Mouse (Mus musculus) forebrain, embryonic 13.5 days (tissue): ENCODE results near the gene Oas2. TPM values are rescaled to one million over a fixed set of nuclear protein-coding genes. Genes with fewer than 3 reads are reported as not detected.

ENCODE experiments used
- ATAC-seq: fragments of 200-750 bp; cut with Nextera tagmentation; 2 replicates; pipeline ENCODE4 v1.8.0; 2017
- H3K27ac ChIP-seq: fragments of 300-500 bp; sonication (generic); 2 replicates; pipeline ENCODE4 v1.5.1; 2015; ENCODE audit warnings: inconsistent platforms, mild to moderate bottlenecking, moderate library complexity
- H3K27me3 ChIP-seq: fragments of 300-500 bp; sonication (generic); 2 replicates; pipeline ENCODE4 v1.6.1; 2015; ENCODE audit warnings: mild to moderate bottlenecking, inconsistent platforms
- H3K36me3 ChIP-seq: fragments of 300-500 bp; sonication (generic); 2 replicates; pipeline ENCODE4 v1.6.1; 2015; ENCODE audit warnings: mild to moderate bottlenecking, inconsistent platforms; ENCODE audit not compliant: poor library complexity, severe bottlenecking
- H3K4me1 ChIP-seq: fragments of 300-500 bp; sonication (generic); 2 replicates; pipeline ENCODE4 v1.6.1; 2015; ENCODE audit warnings: inconsistent platforms
- H3K4me2 ChIP-seq: fragments of 300-500 bp; sonication (generic); 2 replicates; pipeline ENCODE4 v1.6.1; 2015; ENCODE audit warnings: inconsistent platforms, mild to moderate bottlenecking, moderate library complexity
- H3K4me3 ChIP-seq: fragments of 300-500 bp; sonication (generic); 2 replicates; pipeline ENCODE4 v1.5.1; 2015; ENCODE audit warnings: mild to moderate bottlenecking, inconsistent platforms
- H3K9ac ChIP-seq: fragments of 300-500 bp; sonication (generic); 2 replicates; pipeline ENCODE4 v1.6.1; 2015; ENCODE audit warnings: mild to moderate bottlenecking, inconsistent platforms
- H3K9me3 ChIP-seq: fragments of 300-500 bp; sonication (generic); replicated peaks from 2 replicates; pipeline ENCODE4 v1.6.1; 2016; ENCODE audit warnings: inconsistent platforms
- WGBS: fragments of 180-500 bp; shearing (Covaris S2); methylation state at CpG from one replicate; pipeline ENCODE4 v1.1.7; 2015; 5-methylcytosine and 5-hydroxymethylcytosine counted together
- polyA plus RNA-seq: library from polyadenylated mRNA; unstranded; fragments of >200 nt; fragmentation: Nextera tagmentation; extraction: Ambion mirVana; gene quantifications from 2 replicates; pipeline ENCODE4 v1.2.1, GENCODE M21; 2015

Gene Oas2
- polyA plus RNA-seq, 1 experiment from 2014 or later, result 0.09 TPM

DNA sequence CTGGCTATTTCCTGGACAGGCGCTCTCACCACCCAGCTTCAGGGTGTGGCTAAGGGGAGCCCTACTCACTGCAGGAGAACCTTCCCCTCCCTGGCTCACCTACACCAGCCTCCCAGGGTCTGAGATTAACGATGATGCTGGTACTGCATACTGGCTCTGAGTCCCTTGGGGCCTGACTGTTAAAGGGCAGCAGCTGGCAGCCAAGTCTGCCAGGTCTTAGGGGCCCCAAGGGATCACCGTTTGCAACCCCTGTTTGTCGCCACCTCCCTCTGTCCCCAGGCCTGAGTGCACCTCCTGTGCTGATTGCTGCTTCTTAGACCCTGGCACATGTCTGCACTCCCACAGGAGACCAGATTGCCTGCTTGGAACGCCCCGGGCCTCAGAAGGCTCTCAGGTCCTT is 45.2 kb downstream of the Oas2 start:
- H3K4me1 ChIP-seq, result peaks cover 70% of the 10 kb centered on the region
- no peak for ATAC-seq
- no peak overlapping the region for H3K4me3 ChIP-seq
- peaks cover 22% of the 10 kb centered on the region; the same call in 1 of the 2 replicates for H3K27me3 ChIP-seq
- H3K9ac ChIP-seq, result peak overlapping the region; percentile 26; the same call in 1 of the 2 replicates
- H3K9me3 ChIP-seq, result no peaks in the 10 kb centered on the region
- H3K36me3 ChIP-seq, result no peaks in the 10 kb centered on the region
- H3K27ac ChIP-seq, result no peak overlapping the region
- WGBS, result 54% methylated on average over 6 of the region's 6 CpGs
- no peak overlapping the region for H3K4me2 ChIP-seq

- ATAC-seq, result no peak
- peaks cover 68% of the 10 kb centered on the region for H3K4me1 ChIP-seq
- H3K9me3 ChIP-seq, result no peaks in the 10 kb centered on the region
- no peak overlapping the region for H3K9ac ChIP-seq
- H3K27ac ChIP-seq, result no peak overlapping the region
- no peak overlapping the region for H3K4me3 ChIP-seq
- WGBS, result 88% methylated on average over 3 of the region's 3 CpGs
- H3K27me3 ChIP-seq, result peaks cover 17% of the 10 kb centered on the region; the same call in 1 of the 2 replicates
- H3K36me3 ChIP-seq, result no peaks in the 10 kb centered on the region
- no peak overlapping the region for H3K4me2 ChIP-seq
Observed at GRCm38 (mm10) chr5:120703660-120704059, 46.0 kb downstream of the Oas2 start.

DNA sequence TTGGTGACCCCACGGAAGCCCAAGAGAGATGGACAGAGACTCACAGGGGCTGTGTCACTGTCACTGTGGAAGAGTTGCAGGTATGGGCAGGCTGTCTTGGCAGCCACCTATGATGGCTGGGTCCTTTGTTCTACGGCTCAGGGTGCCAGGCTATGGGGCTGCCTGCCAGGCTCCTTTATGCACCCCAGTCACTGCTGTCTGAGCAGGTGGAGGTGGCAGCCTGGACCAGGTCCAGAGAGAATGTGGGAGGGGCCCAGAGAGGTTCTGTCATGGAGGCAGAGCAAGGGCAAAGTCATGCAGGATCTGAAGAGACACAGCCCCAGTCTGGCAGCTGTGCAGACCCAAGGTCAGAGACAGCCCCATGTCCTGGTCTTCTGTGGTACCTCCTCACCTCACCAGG is 46.7 kb downstream of the Oas2 start:
- ATAC-seq, result no peak
- WGBS, result 71% methylated on average over 2 of the region's 2 CpGs
- Histone ChIP-seq H3K27me3 (peaks cover 13% of the 10 kb centered on the region; the same call in 1 of the 2 replicates), H3K9ac (no peak overlapping the region), H3K36me3 (no peaks in the 10 kb centered on the region), H3K4me2 (no peak overlapping the region), H3K9me3 (no peaks in the 10 kb centered on the region), H3K4me1 (peaks cover 68% of the 10 kb centered on the region), H3K4me3 (no peak overlapping the region), H3K27ac (no peak overlapping the region)

DNA sequence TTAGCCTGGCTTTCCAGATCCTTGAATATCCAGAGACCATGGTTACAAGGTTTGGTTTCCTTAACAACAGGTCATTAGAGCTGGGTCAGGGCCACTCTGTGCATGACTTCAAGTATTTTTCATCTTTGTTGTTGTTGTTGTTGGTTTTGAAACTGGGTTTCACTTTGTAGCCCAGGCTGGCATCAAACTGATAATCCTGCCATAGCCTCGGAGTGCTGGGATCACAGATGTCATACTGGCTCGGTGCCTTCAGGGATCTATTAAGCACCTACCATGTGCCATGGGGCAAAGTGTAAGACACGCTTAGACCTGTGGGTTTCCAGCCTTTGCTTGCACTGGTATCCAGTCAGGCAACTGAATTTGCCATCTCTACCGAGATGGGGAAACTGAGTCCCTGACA is 47.2 kb downstream of the Oas2 start:
- Histone ChIP-seq H3K9ac (no peak overlapping the region), H3K4me3 (no peak overlapping the region), H3K4me2 (no peak overlapping the region), H3K27me3 (peaks cover 17% of the 10 kb centered on the region; the same call in 1 of the 2 replicates), H3K36me3 (no peaks in the 10 kb centered on the region), H3K9me3 (no peaks in the 10 kb centered on the region), H3K4me1 (peaks cover 63% of the 10 kb centered on the region), H3K27ac (no peak overlapping the region)
- ATAC-seq, result no peak
- WGBS, result 81% methylated on average over 4 of the region's 4 CpGs

- Histone ChIP-seq H3K36me3 (no peaks in the 10 kb centered on the region), H3K4me3 (no peak overlapping the region), H3K9me3 (no peaks in the 10 kb centered on the region), H3K9ac (no peak overlapping the region), H3K27ac (no peak overlapping the region; the same call in 1 of the 2 replicates), H3K27me3 (peaks cover 29% of the 10 kb centered on the region), H3K4me2 (no peak overlapping the region), H3K4me1 (peaks cover 51% of the 10 kb centered on the region)
- ATAC-seq, result no peak
- 47% methylated on average over 11 of the region's 11 CpGs for WGBS
Observed at GRCm38 (mm10) chr5:120700996-120701790, 48.5 kb downstream of the Oas2 start.

GRCm38 (mm10) chr5:120698801-120699391 is 50.8 kb downstream of the Oas2 start:
- H3K4me3 ChIP-seq, result no peak overlapping the region
- H3K27ac ChIP-seq, result no peak overlapping the region
- peaks cover 8% of the 10 kb centered on the region for H3K36me3 ChIP-seq
- no peak overlapping the region; the same call in 1 of the 2 replicates for H3K4me2 ChIP-seq
- WGBS, result 40% methylated on average over 16 of the region's 16 CpGs
- ATAC-seq, result no peak
- H3K4me1 ChIP-seq, result peaks cover 37% of the 10 kb centered on the region
- H3K9ac ChIP-seq, result peak overlapping the region; percentile 26
- H3K27me3 ChIP-seq, result peaks cover 52% of the 10 kb centered on the region
- H3K9me3 ChIP-seq, result no peaks in the 10 kb centered on the region

- no peak overlapping the region for H3K9ac ChIP-seq
- 65% methylated on average over 3 of the region's 3 CpGs for WGBS
Observed at GRCm38 (mm10) chr5:120698181-120698580, 51.5 kb downstream of the Oas2 start.

DNA sequence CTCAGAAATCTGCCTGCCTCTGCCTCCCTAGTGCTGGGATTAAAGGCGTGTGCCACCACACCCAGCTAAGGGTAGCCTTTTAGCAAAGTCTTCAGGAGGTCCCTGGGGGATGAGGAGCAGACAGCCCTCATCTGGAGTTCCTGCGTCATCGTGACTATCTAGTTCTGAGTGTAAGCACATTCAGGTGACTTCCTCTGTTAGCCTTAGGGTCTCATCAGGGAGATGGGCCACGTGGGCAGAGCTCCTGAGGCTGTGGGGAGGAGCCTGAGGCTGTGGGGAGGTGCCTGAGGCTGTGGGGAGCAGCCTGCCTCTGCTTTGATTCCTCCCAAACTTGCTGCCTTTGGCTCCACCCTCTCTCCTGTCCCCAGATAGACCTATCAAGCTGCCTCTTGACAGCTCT is 52.8 kb downstream of the Oas2 start:
- Histone ChIP-seq H3K27ac (no peak overlapping the region), H3K9ac (no peak overlapping the region), H3K4me3 (no peak overlapping the region), H3K4me2 (no peak overlapping the region), H3K36me3 (peaks cover 14% of the 10 kb centered on the region), H3K4me1 (peaks cover 31% of the 10 kb centered on the region), H3K27me3 (peaks cover 67% of the 10 kb centered on the region), H3K9me3 (no peaks in the 10 kb centered on the region)
- no peak for ATAC-seq
- WGBS, result 66% methylated on average over 4 of the region's 4 CpGs

More at GRCm38 (mm10) chr5:120698181-120698580, 51.5 kb downstream of the Oas2 start:
- Histone ChIP-seq H3K36me3 (peaks cover 14% of the 10 kb centered on the region), H3K27me3 (peaks cover 59% of the 10 kb centered on the region), H3K4me3 (no peak overlapping the region), H3K9me3 (no peaks in the 10 kb centered on the region), H3K4me1 (peaks cover 37% of the 10 kb centered on the region), H3K4me2 (no peak overlapping the region), H3K27ac (no peak overlapping the region)
- no peak for ATAC-seq

DNA sequence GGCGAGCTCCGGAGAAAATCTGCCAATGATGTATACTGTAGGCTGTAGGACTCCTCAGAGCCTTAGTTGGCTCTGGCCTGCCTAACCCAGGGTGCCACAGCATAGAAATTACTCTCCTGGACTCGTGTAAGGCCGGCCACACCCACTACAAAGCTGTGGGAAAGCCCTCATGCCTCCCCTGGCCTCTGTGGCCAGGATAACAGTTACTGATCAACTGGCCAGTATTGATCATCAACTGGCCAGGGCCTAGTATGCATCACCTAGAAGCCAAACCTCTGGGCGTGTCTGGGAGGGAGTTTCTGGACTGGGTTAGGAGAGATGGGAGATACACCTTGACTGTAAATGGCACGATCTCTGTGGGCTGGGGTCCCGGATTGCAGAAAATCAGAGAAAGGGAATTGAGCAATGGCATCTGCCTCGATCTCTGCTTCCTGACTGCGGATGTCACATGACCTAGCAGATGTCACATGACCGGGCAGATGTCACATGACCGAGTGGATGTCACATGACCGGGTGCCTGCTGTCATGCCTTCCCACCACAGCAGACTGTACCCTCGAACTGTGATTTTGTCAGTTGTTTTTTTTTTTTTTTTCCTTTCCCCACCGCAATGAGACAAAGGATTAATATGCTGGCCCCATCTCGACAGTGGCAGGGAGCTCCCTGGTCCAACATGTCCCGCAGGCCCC is 53.5 kb downstream of the Oas2 start:
- Histone ChIP-seq H3K9me3 (no peaks in the 10 kb centered on the region), H3K4me3 (no peak overlapping the region), H3K4me2 (no peak overlapping the region), H3K27me3 (peaks cover 67% of the 10 kb centered on the region), H3K4me1 (peaks cover 25% of the 10 kb centered on the region), H3K36me3 (peaks cover 14% of the 10 kb centered on the region), H3K27ac (no peak overlapping the region), H3K9ac (no peak overlapping the region)
- 80% methylated on average over 16 of the region's 16 CpGs for WGBS
- no peak for ATAC-seq

GRCm38 (mm10) chr5:120694695-120695074 is 55.0 kb downstream of the Oas2 start:
- H3K27me3 ChIP-seq, result peaks cover 59% of the 10 kb centered on the region

GRCm38 (mm10) chr5:120693931-120694694 is 55.5 kb downstream of the Oas2 start:
- Histone ChIP-seq H3K4me1 (peaks cover 16% of the 10 kb centered on the region), H3K27me3 (peaks cover 59% of the 10 kb centered on the region), H3K36me3 (peaks cover 14% of the 10 kb centered on the region), H3K27ac (no peak overlapping the region), H3K4me3 (peak overlapping the region; percentile 17), H3K4me2 (peak overlapping the region; percentile 37), H3K9me3 (no peaks in the 10 kb centered on the region), H3K9ac (no peak overlapping the region)
- WGBS, result 12% methylated on average over 38 of the region's 38 CpGs
- ATAC-seq, result no peak

More at GRCm38 (mm10) chr5:120694695-120695074, 55.0 kb downstream of the Oas2 start:
- Histone ChIP-seq H3K9ac (no peak overlapping the region), H3K4me3 (peak overlapping the region; percentile 17), H3K27ac (no peak overlapping the region), H3K36me3 (peaks cover 14% of the 10 kb centered on the region), H3K9me3 (no peaks in the 10 kb centered on the region), H3K4me2 (peak overlapping the region; percentile 37), H3K4me1 (peaks cover 18% of the 10 kb centered on the region)
- no peak for ATAC-seq
- 4% methylated on average over 32 of the region's 41 CpGs for WGBS
